Mouse (Mus musculus): ENCODE measurements around the gene C530008M17Rik. TPM values are rescaled to one million over a fixed set of nuclear protein-coding genes. Genes with fewer than 3 reads are reported as not detected.

The C530008M17Rik gene
- polyA plus RNA-seq, 1 experiment: 5.4 TPM

DNA sequence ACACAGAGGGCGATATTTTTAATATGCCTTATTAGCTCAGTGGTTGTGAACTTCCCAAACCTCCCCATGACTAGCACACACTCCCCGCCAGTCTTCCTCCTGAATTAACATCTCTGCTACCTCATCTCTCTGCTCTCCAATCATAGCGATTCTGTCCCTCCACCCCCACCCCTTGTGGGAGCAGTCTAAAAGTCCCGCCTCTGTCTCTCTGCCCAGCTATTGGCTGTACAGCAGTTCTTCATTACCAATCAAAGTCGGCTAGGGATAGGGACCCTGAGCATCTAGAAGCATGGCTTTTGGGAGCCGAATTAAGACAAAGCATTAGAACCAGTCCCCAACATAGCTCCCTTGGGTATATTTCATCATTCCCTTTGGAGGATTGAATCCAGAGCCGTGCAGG is 91.5 kb downstream of the C530008M17Rik start:
- H3K36me3 ChIP-seq (ENCODE audit: control insufficient read depth): peaks cover 23% of the 10 kb centered on the region
- peaks cover 7% of the 10 kb centered on the region for H3K4me1 ChIP-seq (ENCODE audit: control insufficient read depth)
- TF ChIP-seq TAL1 (IDR thresholded peaks at IDR 0.05; ENCODE audit: low read length): no peak
- TF ChIP-seq GATA1 (IDR thresholded peaks at IDR 0.05; ENCODE audit: low read length): no peak
- no peaks in the 10 kb centered on the region for H3K27me3 ChIP-seq (ENCODE audit: control insufficient read depth)
- no peaks in the 10 kb centered on the region for H3K9me3 ChIP-seq (ENCODE audit: control insufficient read depth, low read length)
- no peak overlapping the region for H3K4me3 ChIP-seq (replicated peaks)

DNA sequence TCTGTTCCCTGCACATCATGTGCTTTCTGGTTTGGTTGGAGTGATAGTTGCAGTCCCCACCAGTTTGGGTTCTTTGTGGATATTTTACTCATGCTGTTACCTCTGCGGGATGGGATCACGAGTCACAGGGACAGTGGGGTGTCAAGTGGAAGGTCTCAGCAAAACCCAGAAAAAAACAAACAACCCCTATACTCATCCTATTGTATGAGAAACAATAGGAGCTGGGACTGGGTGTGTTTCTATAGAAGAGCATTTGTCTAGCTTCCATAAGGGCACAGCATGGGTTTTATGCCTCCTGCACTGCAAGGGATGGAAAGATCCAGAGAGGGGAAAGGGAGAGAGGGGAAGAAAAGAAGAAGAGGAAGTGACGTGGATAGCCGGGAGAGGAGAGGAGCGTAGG is 96.0 kb downstream of the C530008M17Rik start:
- no peak overlapping the region for H3K4me3 ChIP-seq (replicated peaks)
- no peaks in the 10 kb centered on the region; the same call in none of the 2 replicates for H3K36me3 ChIP-seq (ENCODE audit: control insufficient read depth)
- H3K9me3 ChIP-seq (ENCODE audit: control insufficient read depth, low read length): no peaks in the 10 kb centered on the region
- no peaks in the 10 kb centered on the region; the same call in 1 of the 2 replicates for H3K4me1 ChIP-seq (ENCODE audit: control insufficient read depth)
- H3K27me3 ChIP-seq (ENCODE audit: control insufficient read depth): no peaks in the 10 kb centered on the region
- TF ChIP-seq TAL1 (IDR thresholded peaks at IDR 0.05; ENCODE audit: low read length): no peak
- no peak for TF ChIP-seq GATA1 (IDR thresholded peaks at IDR 0.05; ENCODE audit: low read length)

DNA sequence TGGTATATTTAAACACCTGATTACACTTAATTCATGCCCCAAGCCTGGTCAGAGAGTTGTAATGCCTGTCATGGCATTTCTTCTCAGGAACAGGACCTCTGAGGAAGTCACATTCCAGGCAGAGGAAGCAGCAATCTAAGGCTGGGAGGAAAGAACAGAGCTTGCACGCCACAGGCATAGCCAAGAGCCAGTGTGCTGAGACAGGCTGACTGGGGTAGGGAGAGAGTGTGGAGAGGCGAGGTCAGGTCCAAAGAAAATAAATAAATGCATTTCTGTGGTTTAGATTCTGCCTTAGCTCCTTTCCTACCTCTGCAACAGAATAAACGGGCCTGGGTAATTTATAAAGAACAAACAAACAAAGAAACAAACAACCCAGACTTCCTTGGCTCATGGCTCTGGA is 104.0 kb downstream of the C530008M17Rik start:
- H3K36me3 ChIP-seq (ENCODE audit: control insufficient read depth): peaks cover 58% of the 10 kb centered on the region
- no peaks in the 10 kb centered on the region for H3K27me3 ChIP-seq (ENCODE audit: control insufficient read depth)
- TF ChIP-seq GATA1 (IDR thresholded peaks at IDR 0.05; ENCODE audit: low read length) (no peak), TAL1 (IDR thresholded peaks at IDR 0.05; ENCODE audit: low read length) (no peak)
- H3K4me1 ChIP-seq (ENCODE audit: control insufficient read depth): no peaks in the 10 kb centered on the region
- H3K4me3 ChIP-seq (replicated peaks): no peak overlapping the region
- no peaks in the 10 kb centered on the region; the same call in 1 of the 2 replicates for H3K9me3 ChIP-seq (ENCODE audit: control insufficient read depth, low read length)

DNA sequence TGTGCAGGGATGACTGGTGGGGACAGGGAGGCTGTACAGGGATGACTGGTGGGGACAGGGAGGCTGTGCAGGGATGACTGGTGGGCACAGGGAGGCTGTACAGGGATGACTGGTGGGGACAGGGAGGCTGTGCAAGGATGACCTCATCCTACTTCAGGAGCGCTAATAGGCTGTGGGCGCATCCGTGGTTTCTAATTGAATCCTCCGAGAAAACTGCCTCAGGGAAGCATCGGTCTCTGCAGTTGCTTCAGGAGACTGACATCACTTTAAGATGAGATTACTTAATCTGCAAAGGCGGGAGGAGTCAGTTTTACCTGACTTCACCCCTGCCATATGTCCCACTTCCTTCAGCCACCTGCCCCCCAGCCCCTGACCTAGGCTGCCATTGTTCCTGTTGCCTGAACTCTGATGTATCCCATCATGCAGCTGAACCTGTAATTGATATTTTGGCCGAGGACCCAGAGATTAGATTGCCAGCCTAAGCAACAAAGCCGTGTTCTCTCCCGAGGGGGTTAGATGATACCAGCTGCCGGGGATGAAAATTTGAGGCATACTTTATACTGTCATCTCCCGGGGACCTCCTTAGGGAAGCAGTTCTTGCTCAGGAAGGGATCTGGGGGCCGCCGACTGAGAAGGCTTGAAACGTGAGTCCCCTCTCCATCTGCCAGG is 105.9 kb downstream of the C530008M17Rik start:
- Histone ChIP-seq H3K36me3 (ENCODE audit: control insufficient read depth) (peaks cover 69% of the 10 kb centered on the region), H3K27me3 (ENCODE audit: control insufficient read depth) (no peaks in the 10 kb centered on the region), H3K4me3 (replicated peaks) (no peak overlapping the region), H3K4me1 (ENCODE audit: control insufficient read depth) (no peaks in the 10 kb centered on the region), H3K9me3 (ENCODE audit: control insufficient read depth, low read length) (peaks cover 8% of the 10 kb centered on the region)
- TF ChIP-seq TAL1 (IDR thresholded peaks at IDR 0.05; ENCODE audit: low read length): no peak

DNA sequence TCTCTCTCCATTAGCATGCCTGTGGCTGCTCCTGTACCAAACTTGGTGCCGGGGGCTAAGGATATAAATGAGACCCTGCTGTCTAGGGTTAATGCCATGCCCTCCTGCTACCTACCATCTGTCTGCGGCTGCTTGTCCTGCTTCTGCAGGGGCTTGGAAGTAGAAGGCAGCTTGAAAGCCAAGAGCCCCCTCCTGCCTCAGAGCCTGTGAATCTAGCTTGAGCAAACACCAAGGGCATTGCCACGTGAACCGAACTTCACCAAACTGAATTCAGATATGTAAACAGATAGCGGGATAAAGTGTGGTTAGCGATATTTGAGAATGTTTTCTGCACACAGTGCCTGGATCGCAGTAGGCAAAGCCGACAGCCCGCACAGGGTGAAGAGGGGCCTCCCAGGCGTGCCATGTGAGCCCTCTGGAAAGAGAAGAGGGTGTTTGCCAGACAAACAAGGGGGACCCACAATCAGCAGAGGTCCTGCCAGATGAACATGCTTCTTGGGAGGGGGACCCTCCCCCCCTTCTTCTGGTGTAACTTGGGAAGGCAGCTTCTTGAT is 106.9 kb downstream of the C530008M17Rik start:
- Histone ChIP-seq H3K36me3 (ENCODE audit: control insufficient read depth) (peaks cover 79% of the 10 kb centered on the region), H3K9me3 (ENCODE audit: control insufficient read depth, low read length) (peaks cover 8% of the 10 kb centered on the region), H3K4me1 (ENCODE audit: control insufficient read depth) (no peaks in the 10 kb centered on the region), H3K27me3 (ENCODE audit: control insufficient read depth) (no peaks in the 10 kb centered on the region), H3K4me3 (replicated peaks) (no peak overlapping the region)
- TF ChIP-seq GATA1 (IDR thresholded peaks at IDR 0.05; ENCODE audit: low read length) (no peak), TAL1 (IDR thresholded peaks at IDR 0.05; ENCODE audit: low read length) (no peak)

DNA sequence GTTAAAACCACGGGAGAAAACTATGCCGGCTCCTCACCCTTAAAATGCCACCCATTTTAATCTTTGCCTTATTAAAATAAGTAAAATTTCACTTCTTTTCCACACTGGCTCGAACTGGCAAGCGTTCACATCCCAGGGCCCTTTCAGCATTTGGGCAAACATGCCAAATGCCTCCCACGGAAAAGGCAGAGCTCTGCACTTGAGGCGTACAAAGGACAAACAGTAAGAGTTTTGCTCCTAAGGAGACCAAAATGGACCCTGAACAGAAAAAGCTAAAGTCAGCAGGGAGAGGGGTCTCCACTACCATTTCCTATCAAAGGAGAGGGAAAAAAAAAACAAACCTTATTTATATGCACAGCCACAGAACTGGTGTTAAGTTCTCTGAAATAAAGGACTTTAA is 107.4 kb downstream of the C530008M17Rik start:
- TF ChIP-seq TAL1 (IDR thresholded peaks at IDR 0.05; ENCODE audit: low read length): no peak
- no peak for TF ChIP-seq GATA1 (IDR thresholded peaks at IDR 0.05; ENCODE audit: low read length)
- Histone ChIP-seq H3K36me3 (ENCODE audit: control insufficient read depth) (peaks cover 81% of the 10 kb centered on the region), H3K27me3 (ENCODE audit: control insufficient read depth) (no peaks in the 10 kb centered on the region), H3K9me3 (ENCODE audit: control insufficient read depth, low read length) (peaks cover 8% of the 10 kb centered on the region), H3K4me3 (replicated peaks) (no peak overlapping the region), H3K4me1 (ENCODE audit: control insufficient read depth) (no peaks in the 10 kb centered on the region)

DNA sequence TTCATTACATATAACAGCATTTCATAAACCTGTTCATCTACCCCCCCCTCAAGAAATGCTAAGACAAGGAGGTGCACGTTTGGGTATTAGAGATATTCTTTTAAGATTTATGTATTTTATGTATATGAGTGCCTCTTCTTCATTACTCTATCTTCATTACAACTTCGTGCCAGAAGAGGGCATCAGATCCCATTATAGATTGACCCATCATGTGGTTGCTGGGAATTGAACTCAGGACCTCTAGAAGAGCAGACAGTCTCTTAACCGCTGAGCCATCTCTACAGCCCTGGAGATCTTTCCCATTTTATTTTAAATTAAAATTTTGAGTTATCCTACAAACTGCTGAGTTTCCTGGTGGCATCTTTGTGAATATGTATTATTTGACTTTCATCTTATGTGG is 112.7 kb downstream of the C530008M17Rik start:
- H3K4me1 ChIP-seq (ENCODE audit: control insufficient read depth): no peaks in the 10 kb centered on the region
- TF ChIP-seq TAL1 (IDR thresholded peaks at IDR 0.05; ENCODE audit: low read length) (no peak), GATA1 (IDR thresholded peaks at IDR 0.05; ENCODE audit: low read length) (no peak)
- H3K36me3 ChIP-seq (ENCODE audit: control insufficient read depth): peaks cover 60% of the 10 kb centered on the region
- no peaks in the 10 kb centered on the region for H3K27me3 ChIP-seq (ENCODE audit: control insufficient read depth)
- peaks cover 8% of the 10 kb centered on the region for H3K9me3 ChIP-seq (ENCODE audit: control insufficient read depth, low read length)
- no peak overlapping the region for H3K4me3 ChIP-seq (replicated peaks)

DNA sequence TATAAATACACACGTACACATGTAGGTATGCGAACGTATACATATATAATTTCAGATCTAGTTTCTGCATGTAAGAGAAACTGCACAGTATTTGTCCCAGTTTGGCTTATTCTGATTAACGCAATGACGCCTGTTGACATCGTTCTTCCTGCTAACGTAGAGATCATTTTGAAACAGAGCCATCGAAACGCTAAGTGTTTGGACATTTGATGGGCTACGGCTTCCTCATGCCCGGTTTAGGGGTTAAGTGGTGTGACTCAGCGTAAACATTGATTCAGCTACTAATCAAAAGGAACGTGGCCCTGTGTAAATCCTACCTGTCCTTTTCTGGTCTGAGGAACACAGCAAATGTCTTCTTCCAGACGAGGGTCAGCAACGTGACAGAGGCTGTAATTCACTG is 113.3 kb downstream of the C530008M17Rik start:
- Histone ChIP-seq H3K9me3 (ENCODE audit: control insufficient read depth, low read length) (peaks cover 8% of the 10 kb centered on the region), H3K36me3 (ENCODE audit: control insufficient read depth) (peaks cover 57% of the 10 kb centered on the region), H3K4me3 (replicated peaks) (no peak overlapping the region), H3K27me3 (ENCODE audit: control insufficient read depth) (no peaks in the 10 kb centered on the region), H3K4me1 (ENCODE audit: control insufficient read depth) (no peaks in the 10 kb centered on the region)
- TF ChIP-seq GATA1 (IDR thresholded peaks at IDR 0.05; ENCODE audit: low read length) (no peak), TAL1 (IDR thresholded peaks at IDR 0.05; ENCODE audit: low read length) (no peak)

DNA sequence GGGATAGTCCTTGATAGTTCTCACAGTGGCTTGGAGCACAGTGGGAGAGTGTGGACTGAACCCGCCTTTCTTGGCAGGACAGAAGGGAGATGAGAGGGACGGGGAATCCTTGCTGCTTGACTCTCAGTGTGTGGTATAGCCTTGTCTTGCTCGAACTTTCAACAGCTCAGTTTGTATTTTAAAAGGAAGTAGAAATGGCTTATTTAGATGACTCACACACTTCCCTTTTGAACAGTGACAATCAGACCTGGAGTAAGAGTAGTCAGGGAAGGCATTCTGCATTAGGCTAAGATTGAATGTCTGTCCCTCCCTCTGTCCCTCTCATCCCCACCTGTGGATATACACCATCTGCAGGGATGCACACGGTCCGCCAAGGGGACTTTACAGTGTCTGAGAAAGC is 115.1 kb downstream of the C530008M17Rik start:
- H3K4me1 ChIP-seq (ENCODE audit: control insufficient read depth): no peaks in the 10 kb centered on the region
- H3K9me3 ChIP-seq (ENCODE audit: control insufficient read depth, low read length): no peaks in the 10 kb centered on the region
- H3K36me3 ChIP-seq (ENCODE audit: control insufficient read depth): peaks cover 44% of the 10 kb centered on the region
- no peak overlapping the region for H3K4me3 ChIP-seq (replicated peaks)
- no peak for TF ChIP-seq GATA1 (IDR thresholded peaks at IDR 0.05; ENCODE audit: low read length)
- TF ChIP-seq TAL1 (IDR thresholded peaks at IDR 0.05; ENCODE audit: low read length): no peak
- H3K27me3 ChIP-seq (ENCODE audit: control insufficient read depth): no peaks in the 10 kb centered on the region
